Mouse (Mus musculus) bone marrow macrophage, adult 2 months (primary cell): ENCODE measurements around the gene Smg5.
"Not testable (repeated sequence)": the region's sequence is repeated elsewhere in the genome, so short reads cannot be mapped to it uniquely, and the experiment has no call there.

ENCODE experiments used
- CTCF ChIP-seq: IDR thresholded peaks from 2 replicates; pipeline ENCODE4 v1.5.1; 2012; ENCODE audit warnings: low read depth, mild to moderate bottlenecking, low read length, moderate library complexity
- POLR2A ChIP-seq: IDR thresholded peaks from 2 replicates; pipeline ENCODE4 v1.6.1; 2012; ENCODE audit warnings: mild to moderate bottlenecking, low read depth, low read length, borderline replicate concordance

GRCm38 (mm10) chr3:88382383-88382782 is 46.3 kb downstream of the Smg5 start:
- not testable (repeated sequence) for TF ChIP-seq POLR2A, CTCF
